Mouse (Mus musculus) fibroblast of lung, adult 2 months (primary cell): ENCODE measurements around the gene Lrrc59.
"Not testable (repeated sequence)": the region's sequence is repeated elsewhere in the genome, so short reads cannot be mapped to it uniquely, and the experiment has no call there.

Experiments used
- DNase-seq: peaks from one replicate; pipeline ENCODE4 v3.0.0-alpha.2; 2011; ENCODE audit warnings: low read depth

The Lrrc59 gene

DNA sequence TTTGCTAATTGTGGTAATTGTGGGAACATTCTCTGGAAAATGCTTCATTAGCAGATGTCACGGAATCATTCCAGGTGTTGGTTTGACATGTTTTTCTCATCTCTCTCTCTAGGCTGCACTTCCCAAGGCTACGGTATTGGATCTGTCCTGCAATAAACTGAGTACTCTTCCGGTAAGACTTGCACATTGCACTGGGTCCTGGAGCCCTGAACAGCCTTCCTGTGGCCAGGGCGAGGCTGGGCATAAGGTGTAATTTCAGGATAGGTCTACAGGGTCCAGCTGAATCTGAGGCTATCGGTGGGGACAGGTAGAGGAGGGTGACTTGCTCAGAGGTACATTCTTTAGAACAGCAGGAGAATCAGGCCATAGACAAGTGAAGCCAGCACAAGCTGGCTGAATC lies 2.4 kb downstream of the Lrrc59 start:
- DNase-seq = no peak

- DNase-seq = no peak
Measured at GRCm38 (mm10) chr11:94632988-94633387, 3.4 kb downstream of the Lrrc59 start.

GRCm38 (mm10) chr11:94634431-94634830 lies 4.9 kb downstream of the Lrrc59 start:
- DNase-seq = no peak

DNA sequence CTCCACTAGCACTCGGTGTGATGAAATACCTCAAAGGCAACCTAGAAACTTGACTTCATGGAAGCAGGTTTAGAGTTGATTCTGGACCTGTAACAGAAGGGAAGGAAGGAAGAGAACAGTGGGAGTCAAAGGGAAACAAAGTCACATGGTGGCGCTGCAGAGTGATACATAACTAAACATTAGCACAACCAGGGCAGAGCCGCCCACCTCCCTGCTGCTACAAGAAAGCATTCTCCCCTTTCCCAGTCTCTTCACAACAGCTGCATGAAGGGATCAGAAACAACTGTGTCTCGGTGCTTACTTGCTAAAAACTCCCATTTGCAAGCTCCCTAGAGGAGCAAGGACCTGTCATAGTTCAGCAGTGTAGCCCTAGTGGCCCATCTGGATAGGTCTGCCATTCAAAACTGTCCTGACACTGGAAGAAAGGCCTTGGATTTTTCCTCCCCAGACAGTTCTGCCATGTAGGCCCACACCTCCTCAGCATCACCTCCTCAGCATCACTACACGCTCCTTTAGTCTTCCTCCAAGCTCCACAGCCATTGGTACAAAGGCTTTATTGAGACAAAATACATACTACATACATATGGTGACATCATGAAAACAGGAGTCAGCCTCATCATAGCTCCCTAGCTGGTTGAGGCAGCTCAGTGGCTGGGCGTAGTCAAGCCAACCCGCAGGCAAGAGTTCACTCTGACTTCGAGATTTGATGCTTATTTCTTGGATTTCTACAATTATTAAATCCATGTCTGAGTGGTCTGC lies 15.1 kb downstream of the Lrrc59 start:
- DNase-seq = no peak

DNA sequence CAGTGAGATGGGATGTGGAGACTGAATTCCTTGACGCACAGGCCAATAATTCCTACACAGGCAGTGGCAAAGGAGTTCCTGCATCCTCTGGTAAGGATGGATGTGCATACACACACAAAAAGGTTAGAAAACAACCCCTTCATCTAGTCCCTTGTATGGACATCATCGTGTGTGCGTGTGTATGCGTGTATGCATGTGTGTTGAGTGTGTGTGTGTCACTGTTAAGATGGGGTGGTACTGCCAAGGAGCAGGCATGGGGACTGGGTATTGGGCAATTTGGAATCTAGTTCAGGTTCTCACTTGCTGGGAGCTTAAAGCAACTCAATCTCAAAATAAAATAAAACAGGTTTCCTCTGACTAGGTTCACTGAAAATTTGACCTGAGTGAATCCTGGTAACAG lies 16.9 kb downstream of the Lrrc59 start:
- DNase-seq = no peak

DNA sequence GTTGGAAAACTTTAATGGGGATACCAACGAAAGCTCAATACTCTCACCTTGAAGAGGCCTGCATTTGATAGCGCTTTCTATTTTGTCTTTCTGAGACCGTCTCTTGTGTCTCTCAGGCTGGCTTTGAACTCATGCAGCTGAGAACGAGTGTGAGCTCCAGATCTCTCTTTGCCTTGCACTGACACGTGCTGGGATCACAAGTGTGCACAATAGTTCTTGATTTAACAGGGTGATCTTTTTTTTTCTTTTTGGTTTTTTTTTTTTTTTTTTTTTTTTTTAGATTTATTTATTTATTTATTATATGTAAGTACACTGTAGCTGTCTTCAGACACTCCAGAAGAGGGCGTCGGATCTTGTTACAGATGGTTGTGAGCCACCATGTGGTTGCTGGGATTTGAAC lies 21.7 kb downstream of the Lrrc59 start:
- DNase-seq = not testable (repeated sequence)

DNA sequence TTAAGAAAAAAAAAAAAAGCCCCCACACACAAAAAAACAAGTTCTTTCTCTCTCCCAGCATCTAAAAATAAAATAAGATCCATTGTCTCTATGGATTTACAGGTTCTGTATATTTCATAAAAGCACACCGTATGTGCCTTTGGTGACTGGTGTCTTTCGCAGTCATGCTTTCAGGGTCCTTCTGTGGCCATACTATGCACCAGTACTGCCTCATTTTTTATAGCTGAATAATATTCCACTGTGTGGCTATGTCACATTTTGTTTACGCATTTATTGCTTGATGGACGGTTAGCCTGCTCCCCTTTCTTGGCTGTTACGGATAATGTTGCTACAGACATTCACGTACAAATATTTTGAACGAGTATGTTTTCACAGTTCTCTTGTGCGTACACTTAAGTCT lies 23.4 kb downstream of the Lrrc59 start:
- no peak for DNase-seq

DNA sequence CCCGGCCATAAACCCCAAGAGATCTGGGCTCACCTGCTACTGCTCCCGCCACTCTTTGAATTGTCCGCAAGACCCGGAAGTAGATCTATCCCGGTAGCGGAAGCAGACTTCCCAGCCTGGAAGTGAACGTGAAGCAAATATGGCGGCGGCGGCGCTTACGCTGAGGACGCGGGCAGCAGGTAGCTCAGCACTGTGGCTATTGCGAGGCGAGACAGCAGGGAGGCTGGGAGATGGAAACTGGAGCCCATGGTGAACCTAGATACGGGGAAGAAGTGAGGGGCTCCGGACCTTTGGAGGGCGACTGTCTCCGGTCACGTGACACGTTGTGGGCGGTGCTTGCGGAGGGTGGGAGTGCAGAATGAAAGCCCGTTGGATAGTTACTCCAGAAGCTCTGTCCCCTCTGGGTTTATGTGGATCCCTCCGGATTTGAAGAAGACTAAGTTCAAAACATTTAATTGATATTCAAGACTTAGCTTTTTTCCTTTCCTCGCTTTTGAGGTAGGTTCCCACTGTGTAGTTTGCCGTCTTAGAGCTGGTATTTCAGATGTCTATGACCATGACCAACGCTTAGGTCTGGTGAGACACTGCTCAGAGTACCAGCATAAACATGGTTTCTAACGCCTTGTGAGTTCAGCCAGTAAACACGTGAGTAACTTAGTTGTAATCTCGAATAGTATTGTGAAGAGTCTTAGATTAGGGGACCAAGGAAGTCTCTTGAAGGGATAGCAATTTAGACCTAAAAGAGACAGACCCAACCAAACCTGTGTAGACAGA lies 24.3 kb downstream of the Lrrc59 start, which contains the start of the genes Mrpl27 and Eme1:
TSS of gene Mrpl27 (plus strand) at position 105 of the 774 bp plus-strand sequence.
TSS of gene Eme1 (minus strand) at position 302 of the 774 bp plus-strand sequence.
- DNase-seq = peak; percentile 71

- DNase-seq = no peak
Measured at GRCm38 (mm10) chr11:94661344-94661743, 31.8 kb downstream of the Lrrc59 start.

GRCm38 (mm10) chr11:94665281-94665680 lies 35.7 kb downstream of the Lrrc59 start:
- DNase-seq = no peak

DNA sequence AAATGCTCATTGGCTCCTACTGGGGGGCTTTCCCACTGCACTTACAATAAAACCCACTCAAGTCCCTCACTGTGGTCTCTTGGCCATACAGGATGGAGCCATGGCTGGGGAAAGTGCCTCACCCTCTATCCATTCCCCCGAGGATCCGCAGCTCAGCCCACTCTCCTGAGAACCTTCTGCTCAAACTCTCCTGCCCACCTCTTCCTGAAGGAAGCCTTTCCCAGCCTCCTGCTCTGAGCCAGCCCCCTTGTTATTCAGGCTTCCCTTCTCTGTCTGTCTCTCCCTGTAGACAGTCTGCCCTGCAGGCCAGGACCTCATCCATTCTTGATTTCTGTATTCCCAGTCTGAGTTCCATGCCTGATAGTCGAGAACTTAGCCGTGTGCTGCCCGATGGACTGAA lies 45.4 kb downstream of the Lrrc59 start:
- DNase-seq = no peak

DNA sequence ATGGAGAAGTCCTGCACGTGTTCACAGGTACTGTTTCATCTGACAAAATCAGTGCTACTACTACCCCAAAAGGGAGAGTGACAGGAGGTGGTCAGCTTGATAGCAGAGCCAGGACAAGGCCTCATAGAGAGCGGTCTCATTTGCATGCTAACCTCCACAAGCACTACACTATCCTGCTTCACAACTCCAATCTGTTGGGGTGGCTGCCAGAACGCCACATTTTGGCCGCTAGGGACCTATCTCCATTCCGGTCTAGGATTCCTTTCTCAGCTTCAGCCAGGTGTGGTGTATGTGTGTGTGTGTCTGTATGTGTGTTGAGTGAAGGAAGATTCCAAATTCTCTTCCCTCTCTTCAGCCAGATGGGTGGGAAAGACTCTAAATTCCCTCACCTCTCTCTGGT lies 45.9 kb downstream of the Lrrc59 start:
- no peak for DNase-seq

GRCm38 (mm10) chr11:94676308-94676707 lies 46.7 kb downstream of the Lrrc59 start:
- no peak for DNase-seq

- DNase-seq = peak; percentile 63
Measured at GRCm38 (mm10) chr11:94676754-94677606, 47.4 kb downstream of the Lrrc59 start, which contains the start of gene Xylt2. Gene Xylt2 (minus strand): TSS chr11:94677515.

DNA sequence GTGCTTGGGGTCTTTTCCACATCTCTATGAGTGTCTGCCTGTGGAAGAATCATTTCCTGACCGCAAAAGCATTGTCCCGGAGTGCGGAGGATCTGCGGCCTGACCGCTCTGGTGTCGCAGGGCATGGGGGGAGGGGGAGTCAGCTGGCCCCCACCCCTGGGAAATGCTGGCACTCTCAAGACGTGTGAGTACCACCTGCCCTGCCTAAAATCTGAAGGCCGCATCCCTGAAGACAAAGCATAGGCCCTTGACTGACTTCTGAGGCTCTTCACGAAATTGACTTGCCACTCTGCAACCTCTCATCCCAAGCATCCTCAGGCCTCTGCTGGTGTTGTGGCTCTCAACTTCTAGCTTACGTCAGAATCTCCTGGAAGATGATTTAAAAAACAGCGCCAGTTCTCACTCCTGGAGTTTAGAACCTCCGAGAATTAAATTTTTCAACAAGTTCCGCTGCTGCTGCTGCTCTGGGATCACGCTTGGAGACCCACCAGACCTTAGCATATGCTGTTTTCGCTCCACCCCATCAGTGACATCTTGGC lies 48.1 kb downstream of the Lrrc59 start:
- no peak for DNase-seq

- no peak for DNase-seq
Measured at GRCm38 (mm10) chr11:94680639-94681038, 51.1 kb downstream of the Lrrc59 start.

DNA sequence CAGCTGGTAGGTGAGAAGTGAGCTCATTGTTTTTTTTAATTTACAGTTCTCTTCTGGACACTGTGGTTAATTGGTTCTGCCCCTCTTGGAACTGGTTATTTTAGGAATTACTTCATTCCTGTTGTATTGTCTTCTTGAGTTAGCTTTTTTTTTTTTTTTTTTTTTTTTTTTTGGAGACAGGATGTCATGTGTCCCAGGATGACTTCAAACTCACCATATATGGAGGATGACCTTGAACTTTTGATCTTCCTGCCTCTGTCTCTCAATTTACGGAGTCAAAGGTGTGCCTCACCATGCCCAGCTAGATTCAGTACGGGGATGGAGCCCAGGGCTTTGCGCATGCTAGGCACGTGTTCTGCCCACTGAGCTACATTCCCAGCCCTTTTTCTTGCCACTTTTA lies 52.1 kb downstream of the Lrrc59 start:
- DNase-seq = no peak

GRCm38 (mm10) chr11:94682427-94682826 lies 52.9 kb downstream of the Lrrc59 start:
- DNase-seq = no peak

GRCm38 (mm10) chr11:94687178-94687577 lies 57.6 kb downstream of the Lrrc59 start:
- DNase-seq = no peak

DNA sequence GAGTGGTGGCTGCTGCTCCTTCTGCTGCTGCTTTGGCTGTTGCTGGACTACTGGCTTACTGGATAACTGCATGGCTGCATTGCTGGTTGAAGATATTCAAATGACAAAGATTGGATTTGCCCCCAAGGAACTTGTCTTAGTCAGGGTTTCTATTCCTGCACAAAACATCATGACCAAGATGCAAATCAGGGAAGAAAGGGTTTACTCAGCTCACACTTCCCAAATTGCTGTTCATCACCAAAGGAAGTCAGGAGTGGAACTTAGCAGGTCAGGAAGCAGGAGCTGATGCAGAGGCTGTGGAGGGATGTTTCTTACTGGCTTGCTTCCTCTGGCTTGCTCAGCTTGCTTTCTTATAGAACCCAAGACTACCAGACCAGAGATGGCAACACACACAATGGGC lies 62.9 kb downstream of the Lrrc59 start:
- not testable (repeated sequence) for DNase-seq
